Mouse (Mus musculus) megakaryocyte-erythroid progenitor cell, adult 5-6 weeks (primary cell): ENCODE data around the gene Gm20547. TPM values are rescaled to one million over a fixed set of nuclear protein-coding genes. Genes with fewer than 3 reads are reported as not detected.
"Not testable (repeated sequence)": the region's sequence is repeated elsewhere in the genome, so short reads cannot be mapped to it uniquely, and the experiment has no call there.

Experiments
- ATAC-seq: replicated peaks from 2 replicates; pipeline ENCODE4 v1.8.0; 2016; ENCODE audit warnings: mild to moderate bottlenecking, inconsistent platforms; ENCODE audit not compliant: severe bottlenecking, poor library complexity, low FRiP score, low TSS enrichment
- total RNA-seq, 2 experiments: library from RNA; stranded (forward) in 1 of 2; stranded (reverse) in 1 of 2; fragments of 200-1000, 215-1000 nt in 1 of 2; fragments of >200 nt in 1 of 2; fragmentation: Nextera tagmentation in 1 of 2; gene quantifications; 2 replicates each; pipeline ENCODE4 v1.2.3; 2014 to 2017

Gm20547 gene
- total RNA-seq, 2 experiments from 2014 or later = not detected

- ATAC-seq = no peak
Measured at GRCm38 (mm10) chr17:34811275-34811674, 70.6 kb downstream of the Gm20547 start.

DNA sequence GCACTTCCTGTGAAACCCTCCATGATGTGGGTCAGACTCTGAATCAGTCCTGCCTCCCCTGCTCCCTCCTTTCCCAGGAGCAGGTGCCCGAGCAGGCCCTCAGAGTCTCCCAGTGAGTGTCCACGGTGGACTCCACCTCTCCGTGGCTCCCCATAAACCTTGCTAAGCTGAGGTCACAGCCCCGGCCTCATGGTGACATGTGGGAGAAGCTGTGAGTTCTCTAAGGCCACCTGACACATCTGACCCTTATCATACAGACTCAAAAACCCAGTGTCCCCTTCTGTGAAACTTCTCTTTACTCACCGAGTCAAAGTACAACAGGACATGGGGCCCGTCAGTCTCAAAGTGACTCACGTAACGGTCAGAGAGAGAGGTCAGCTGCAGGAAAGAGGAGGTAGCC is 71.0 kb downstream of the Gm20547 start:
- ATAC-seq = not testable (repeated sequence)

GRCm38 (mm10) chr17:34810411-34810810 is 71.4 kb downstream of the Gm20547 start:
- ATAC-seq = not testable (repeated sequence)

- ATAC-seq = no peak
Measured at GRCm38 (mm10) chr17:34808599-34809205, 73.1 kb downstream of the Gm20547 start.

DNA sequence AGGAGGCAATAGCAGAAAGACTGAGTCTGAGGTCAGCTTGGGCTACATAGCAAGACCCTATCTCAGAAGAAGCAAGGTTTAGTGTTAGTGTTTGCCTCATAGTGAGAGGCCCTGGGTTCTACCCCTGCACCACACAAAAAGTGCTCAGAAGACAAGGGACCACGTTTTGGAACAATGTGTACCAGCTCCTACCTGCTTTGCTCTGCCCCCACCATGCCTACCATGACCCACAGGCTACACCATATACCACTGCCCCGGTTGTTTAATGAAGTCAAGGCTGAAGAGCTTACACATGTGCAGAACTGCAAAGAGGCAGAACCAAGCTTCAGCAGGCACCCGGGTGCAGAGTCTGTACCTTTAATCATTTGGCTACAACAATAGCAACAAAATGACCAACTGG is 74.7 kb downstream of the Gm20547 start:
- no peak for ATAC-seq

Other genes with a start within 250 kb of the Gm20547 start
Only the 30 nearest of the 37 such genes appear.
- gene Tnxb, start 211.5 kb downstream of the Gm20547 start, total RNA-seq (2014; fragmentation: Nextera tagmentation) = not detected in 2 replicates
- not detected in 2 replicates for gene Tnxb, start 211.5 kb downstream of the Gm20547 start, total RNA-seq (2017)
- gene C4b, start 138.2 kb downstream of the Gm20547 start, total RNA-seq (2014; fragmentation: Nextera tagmentation) = not detected in 2 replicates
- gene C4b, start 138.2 kb downstream of the Gm20547 start, total RNA-seq (2017) = not detected in 2 replicates
- not detected in 2 replicates for gene Cyp21a1, start 77.5 kb downstream of the Gm20547 start, total RNA-seq (2014; fragmentation: Nextera tagmentation)
- gene Cyp21a1, start 77.5 kb downstream of the Gm20547 start, total RNA-seq (2017) = not detected in 2 replicates
- gene Stk19, start 45.1 kb downstream of the Gm20547 start, total RNA-seq (2014; fragmentation: Nextera tagmentation) = 26.8 and 48.2 TPM in 2 replicates
- gene Stk19, start 45.1 kb downstream of the Gm20547 start, total RNA-seq (2017) = 14.8 and 30.6 TPM in 2 replicates
- gene Dxo, start 45.0 kb downstream of the Gm20547 start, total RNA-seq (2014; fragmentation: Nextera tagmentation) = 60.8 and 63.4 TPM in 2 replicates
- gene Dxo, start 45.0 kb downstream of the Gm20547 start, total RNA-seq (2017) = 24.4 and 28.1 TPM in 2 replicates
- 57.6 and 64.6 TPM in 2 replicates for gene Skiv2l, start 31.8 kb downstream of the Gm20547 start, total RNA-seq (2014; fragmentation: Nextera tagmentation)
- gene Skiv2l, start 31.8 kb downstream of the Gm20547 start, total RNA-seq (2017) = 21.0 and 24.2 TPM in 2 replicates
- 59.5 and 64.1 TPM in 2 replicates for gene Nelfe, start 31.7 kb downstream of the Gm20547 start, total RNA-seq (2014; fragmentation: Nextera tagmentation)
- 21.0 and 29.6 TPM in 2 replicates for gene Nelfe, start 31.7 kb downstream of the Gm20547 start, total RNA-seq (2017)
- gene Cfb, start 19.5 kb downstream of the Gm20547 start, total RNA-seq (2014; fragmentation: Nextera tagmentation) = not detected in 2 replicates
- gene Cfb, start 19.5 kb downstream of the Gm20547 start, total RNA-seq (2017) = not detected in 2 replicates
- gene Zbtb12, start 2.6 kb downstream of the Gm20547 start, total RNA-seq (2014; fragmentation: Nextera tagmentation) = 8.0 and 9.4 TPM in 2 replicates
- 4.7 and 10.1 TPM in 2 replicates for gene Zbtb12, start 2.6 kb downstream of the Gm20547 start, total RNA-seq (2017)
- gene C2, start 16.2 kb upstream of the Gm20547 start, total RNA-seq (2014; fragmentation: Nextera tagmentation) = 8.6 TPM in 1 of 2 replicates, not detected in the other
- gene C2, start 16.2 kb upstream of the Gm20547 start, total RNA-seq (2017) = 5.7 and 7.4 TPM in 2 replicates
- 86.2 and 86.5 TPM in 2 replicates for gene Ehmt2, start 16.4 kb upstream of the Gm20547 start, total RNA-seq (2014; fragmentation: Nextera tagmentation)
- 72.7 and 83.8 TPM in 2 replicates for gene Ehmt2, start 16.4 kb upstream of the Gm20547 start, total RNA-seq (2017)
- not detected in 2 replicates for gene Slc44a4, start 32.4 kb upstream of the Gm20547 start, total RNA-seq (2014; fragmentation: Nextera tagmentation)
- not detected in 2 replicates for gene Slc44a4, start 32.4 kb upstream of the Gm20547 start, total RNA-seq (2017)
- gene Neu1, start 49.2 kb upstream of the Gm20547 start, total RNA-seq (2014; fragmentation: Nextera tagmentation) = 5.2 and 7.0 TPM in 2 replicates
- gene Neu1, start 49.2 kb upstream of the Gm20547 start, total RNA-seq (2017) = 3.7 and 5.4 TPM in 2 replicates
- gene Hspa1b, start 77.2 kb upstream of the Gm20547 start, total RNA-seq (2014; fragmentation: Nextera tagmentation) = 13.6 and 28.5 TPM in 2 replicates
- 62.5 and 83.5 TPM in 2 replicates for gene Hspa1b, start 77.2 kb upstream of the Gm20547 start, total RNA-seq (2017)
- gene Gm20481, start 87.9 kb upstream of the Gm20547 start, total RNA-seq (2014; fragmentation: Nextera tagmentation) = not detected in 2 replicates
- gene Gm20481, start 87.9 kb upstream of the Gm20547 start, total RNA-seq (2017) = not detected in 2 replicates
- 6.5 and 10.1 TPM in 2 replicates for gene Hspa1a, start 90.1 kb upstream of the Gm20547 start, total RNA-seq (2014; fragmentation: Nextera tagmentation)
- gene Hspa1a, start 90.1 kb upstream of the Gm20547 start, total RNA-seq (2017) = 30.2 and 43.3 TPM in 2 replicates
- gene Hspa1l, start 90.7 kb upstream of the Gm20547 start, total RNA-seq (2014; fragmentation: Nextera tagmentation) = not detected in 2 replicates
- gene Hspa1l, start 90.7 kb upstream of the Gm20547 start, total RNA-seq (2017) = not detected in 2 replicates
- 269 and 281 TPM in 2 replicates for gene Lsm2, start 99.8 kb upstream of the Gm20547 start, total RNA-seq (2014; fragmentation: Nextera tagmentation)
- gene Lsm2, start 99.8 kb upstream of the Gm20547 start, total RNA-seq (2017) = 34.8 and 79.7 TPM in 2 replicates
- 137 and 213 TPM in 2 replicates for gene Vars, start 118.9 kb upstream of the Gm20547 start, total RNA-seq (2014; fragmentation: Nextera tagmentation)
- gene Vars, start 118.9 kb upstream of the Gm20547 start, total RNA-seq (2017) = 226 and 342 TPM in 2 replicates
- gene Vwa7, start 134.5 kb upstream of the Gm20547 start, total RNA-seq (2014; fragmentation: Nextera tagmentation) = 0.31 and 0.54 TPM in 2 replicates
- gene Vwa7, start 134.5 kb upstream of the Gm20547 start, total RNA-seq (2017) = 0.15 and 0.19 TPM in 2 replicates
- gene Sapcd1, start 146.0 kb upstream of the Gm20547 start, total RNA-seq (2014; fragmentation: Nextera tagmentation) = 9.4 and 14.7 TPM in 2 replicates
- gene Sapcd1, start 146.0 kb upstream of the Gm20547 start, total RNA-seq (2017) = 4.2 TPM in 1 of 2 replicates, not detected in the other
- 10.0 and 10.6 TPM in 2 replicates for gene Msh5, start 164.7 kb upstream of the Gm20547 start, total RNA-seq (2014; fragmentation: Nextera tagmentation)
- gene Msh5, start 164.7 kb upstream of the Gm20547 start, total RNA-seq (2017) = 2.4 and 3.1 TPM in 2 replicates
- 126 and 137 TPM in 2 replicates for gene Clic1, start 167.9 kb upstream of the Gm20547 start, total RNA-seq (2014; fragmentation: Nextera tagmentation)
- 137 and 183 TPM in 2 replicates for gene Clic1, start 167.9 kb upstream of the Gm20547 start, total RNA-seq (2017)
- 2.7 and 7.6 TPM in 2 replicates for gene Ddah2, start 177.0 kb upstream of the Gm20547 start, total RNA-seq (2014; fragmentation: Nextera tagmentation)
- gene Ddah2, start 177.0 kb upstream of the Gm20547 start, total RNA-seq (2017) = 4.6 and 21.4 TPM in 2 replicates
- not detected in 2 replicates for gene Ly6g6c, start 183.3 kb upstream of the Gm20547 start, total RNA-seq (2014; fragmentation: Nextera tagmentation)
- gene Ly6g6c, start 183.3 kb upstream of the Gm20547 start, total RNA-seq (2017) = not detected in 2 replicates
- gene Mpig6b, start 184.1 kb upstream of the Gm20547 start, total RNA-seq (2014; fragmentation: Nextera tagmentation) = 0.32 TPM in 1 of 2 replicates, not detected in the other
- gene Mpig6b, start 184.1 kb upstream of the Gm20547 start, total RNA-seq (2017) = not detected in 2 replicates
- not detected in 2 replicates for gene Ly6g6e, start 194.9 kb upstream of the Gm20547 start, total RNA-seq (2014; fragmentation: Nextera tagmentation)
- gene Ly6g6e, start 194.9 kb upstream of the Gm20547 start, total RNA-seq (2017) = not detected in 2 replicates
- gene Ly6g6d, start 196.0 kb upstream of the Gm20547 start, total RNA-seq (2014; fragmentation: Nextera tagmentation) = not detected in 2 replicates
- gene Ly6g6d, start 196.0 kb upstream of the Gm20547 start, total RNA-seq (2017) = not detected in 2 replicates
- not detected in 2 replicates for gene Ly6g6f, start 203.6 kb upstream of the Gm20547 start, total RNA-seq (2014; fragmentation: Nextera tagmentation)
- gene Ly6g6f, start 203.6 kb upstream of the Gm20547 start, total RNA-seq (2017) = not detected in 2 replicates
- 62.9 and 76.7 TPM in 2 replicates for gene Abhd16a, start 207.2 kb upstream of the Gm20547 start, total RNA-seq (2014; fragmentation: Nextera tagmentation)
- gene Abhd16a, start 207.2 kb upstream of the Gm20547 start, total RNA-seq (2017) = 38.5 and 46.7 TPM in 2 replicates